ENCODE assay signal across 8 mouse cellular contexts in genomic region chr15:95789562-95790528, GRCm38 (mm10). TPM values are rescaled to one million over a fixed set of nuclear protein-coding genes. Genes with fewer than 3 reads are reported as not detected.
DNase-seq lines count a peak whose midpoint lies in the region; ATAC-seq and TF ChIP-seq lines count a peak whose summit lies in the region.

No protein-coding gene starts in this region.

- TF ChIP-seq POLR2A in heart, adult 2 months (IDR thresholded peaks at IDR 0.05; ENCODE audit: insufficient read depth, low read depth, low read length), result no peak
- no peak for TF ChIP-seq POLR2A in liver, adult 2 months (IDR thresholded peaks at IDR 0.05; ENCODE audit: extremely low read depth, insufficient read depth, low read length)

- H3K9me3 ChIP-seq in E14TG2a.4 (ENCODE audit: low read length), result no peaks in the 10 kb centered on the region
- no peaks in the 10 kb centered on the region for H3K9me3 ChIP-seq in hindbrain, embryonic 13.5 days
- no peaks in the 10 kb centered on the region for H3K9me3 ChIP-seq in neural tube, embryonic 13.5 days

- TF ChIP-seq CTCF in heart, adult 2 months (IDR thresholded peaks at IDR 0.05), result no peak
- TF ChIP-seq CTCF in E14TG2a.4 (conservative IDR thresholded peaks at IDR 0.05; ENCODE audit: low read length), result no peak; the same call in 1 of the 2 replicates
- no peak for TF ChIP-seq CTCF in liver, adult 2 months (IDR thresholded peaks at IDR 0.05; ENCODE audit: low read depth, low read length)

- H3K27me3 ChIP-seq in heart, adult 2 months (ENCODE audit: control insufficient read depth, insufficient read depth, low read length), result no peaks in the 10 kb centered on the region
- no peaks in the 10 kb centered on the region for H3K27me3 ChIP-seq in E14TG2a.4 (ENCODE audit: insufficient read depth, low read length)
- H3K27me3 ChIP-seq in hindbrain, embryonic 13.5 days, result no peaks in the 10 kb centered on the region
- H3K27me3 ChIP-seq in liver, adult 2 months (ENCODE audit: control insufficient read depth, insufficient read depth, low read length), result no peaks in the 10 kb centered on the region
- H3K27me3 ChIP-seq in neural tube, embryonic 13.5 days, result no peaks in the 10 kb centered on the region

- H3K36me3 ChIP-seq in heart, adult 2 months (ENCODE audit: control insufficient read depth, insufficient read depth, low read length), result peaks cover 4% of the 10 kb centered on the region
- peaks cover 10% of the 10 kb centered on the region; the same call in 1 of the 2 replicates for H3K36me3 ChIP-seq in E14TG2a.4 (ENCODE audit: insufficient read depth, low read length)
- H3K36me3 ChIP-seq in hindbrain, embryonic 13.5 days, result no peaks in the 10 kb centered on the region
- no peaks in the 10 kb centered on the region for H3K36me3 ChIP-seq in liver, adult 2 months (ENCODE audit: control insufficient read depth, insufficient read depth, low read length)
- H3K36me3 ChIP-seq in neural tube, embryonic 13.5 days, result no peaks in the 10 kb centered on the region

- H3K4me3 ChIP-seq in heart, adult 2 months, result peak overlapping the region; percentile 98
- peak overlapping the region; percentile 91 for H3K4me3 ChIP-seq in E14TG2a.4 (replicated peaks; ENCODE audit: low read length)
- H3K4me3 ChIP-seq in hindbrain, embryonic 13.5 days, result peak overlapping the region; percentile 79
- H3K4me3 ChIP-seq in liver, adult 2 months (ENCODE audit: insufficient read depth, low read depth, low read length), result peak overlapping the region; percentile 73
- H3K4me3 ChIP-seq in neural tube, embryonic 13.5 days, result peak overlapping the region; percentile 83

- no peak for DNase-seq in heart, adult 2 months
- DNase-seq in heart, adult 18-20 months, result no peak
- DNase-seq in embryo, embryonic 10 days (ENCODE audit: low spot score), result peak; percentile 61
- DNase-seq in liver, adult 2 months (ENCODE audit: extremely low read depth, low read depth, low spot score), result no peak
- DNase-seq in thymus, postnatal 25 days, result no peak

- H3K4me2 ChIP-seq in hindbrain, embryonic 13.5 days, result peak overlapping the region; percentile 79
- peak overlapping the region; percentile 77 for H3K4me2 ChIP-seq in neural tube, embryonic 13.5 days

- TF ChIP-seq EP300 in heart, adult 2 months (IDR thresholded peaks at IDR 0.05; ENCODE audit: insufficient read depth, low read depth, low read length), result no peak

- H3K9ac ChIP-seq in heart, adult 2 months (ENCODE audit: low read depth, low read length), result peak overlapping the region; percentile 75
- peak overlapping the region; percentile 92 for H3K9ac ChIP-seq in hindbrain, embryonic 13.5 days
- H3K9ac ChIP-seq in liver, adult 2 months (ENCODE audit: low read depth, low read length), result peak overlapping the region; percentile 89
- peak overlapping the region; percentile 93 for H3K9ac ChIP-seq in neural tube, embryonic 13.5 days

- H3K27ac ChIP-seq in heart, adult 2 months, result peak overlapping the region; percentile 96
- peak overlapping the region; percentile 82 for H3K27ac ChIP-seq in hindbrain, embryonic 13.5 days
- H3K27ac ChIP-seq in liver, adult 2 months (replicated peaks; ENCODE audit: insufficient read depth, low read depth, low read length), result peak overlapping the region; percentile 44
- H3K27ac ChIP-seq in neural tube, embryonic 13.5 days (replicated peaks), result peak overlapping the region; percentile 91

- peak; percentile 64 for ATAC-seq in hindbrain, embryonic 13.5 days (ENCODE audit: low FRiP score)
- peak; percentile 70 for ATAC-seq in neural tube, embryonic 13.5 days (ENCODE audit: low read depth)

- intact Hi-C loops in heart, adult 2 months (cut with DNase I), result loop anchor here (2.0 to 10.0 kb wide), 3 partner anchors 45 to 495 kb away; partner anchors contain the start of gene Arid2

- WGBS in heart, adult 2 months, result 38% methylated on average over 32 of the region's 32 CpGs
- WGBS in hindbrain, embryonic 13.5 days, result 10% methylated on average over 32 of the region's 32 CpGs
- WGBS in liver, adult 2 months, result 36% methylated on average over 32 of the region's 32 CpGs
- WGBS in neural tube, embryonic 13.5 days, result 12% methylated on average over 32 of the region's 32 CpGs

- H3K79me2 ChIP-seq in heart, adult 2 months (replicated peaks; ENCODE audit: control insufficient read depth, insufficient read depth, low read length), result no peaks in the 10 kb centered on the region
- peaks cover 7% of the 10 kb centered on the region; the same call in 1 of the 2 replicates for H3K79me2 ChIP-seq in liver, adult 2 months (ENCODE audit: control insufficient read depth, insufficient read depth, low read length)

- peaks cover 5% of the 10 kb centered on the region for H3K4me1 ChIP-seq in heart, adult 2 months (ENCODE audit: control insufficient read depth, insufficient read depth, low read length)
- peaks cover 64% of the 10 kb centered on the region for H3K4me1 ChIP-seq in E14TG2a.4 (replicated peaks; ENCODE audit: low read depth, low read length)
- peaks cover 34% of the 10 kb centered on the region for H3K4me1 ChIP-seq in hindbrain, embryonic 13.5 days (replicated peaks)
- no peaks in the 10 kb centered on the region for H3K4me1 ChIP-seq in liver, adult 2 months (ENCODE audit: control insufficient read depth, insufficient read depth, low read length)
- peaks cover 47% of the 10 kb centered on the region for H3K4me1 ChIP-seq in neural tube, embryonic 13.5 days (replicated peaks)

RNA-seq across cellular contexts. Expression of gene Ano6, which starts 0.8 kb away (rescaled TPM):
- total RNA-seq in heart, adult 2 months (2021), result 10 to 100 TPM; 17.3 to 19.6 TPM
- polyA plus RNA-seq in heart, adult 2 months (2012; rRNA removed), result 14.1 and 22.5 TPM in 2 replicates
- total RNA-seq in heart, adult 18-20 months (2021), result 10 to 100 TPM; 15.9 to 18.3 TPM
- polyA plus RNA-seq in hindbrain, embryonic 13.5 days (2015; fragmentation: Nextera tagmentation; extraction: Ambion mirVana), result 28.7 and 31.2 TPM in 2 replicates
- total RNA-seq in liver, adult 2 months (2014; rRNA removed), result 4.1 and 6.3 TPM in 2 replicates
- 1.9 and 3.3 TPM in 2 replicates for polyA plus RNA-seq in liver, adult 2 months (2012; rRNA removed)
- polyA plus RNA-seq in neural tube, embryonic 13.5 days (2015; fragmentation: Nextera tagmentation; extraction: Ambion mirVana), result 30.2 and 30.8 TPM in 2 replicates

Comparison
In these comparisons a context has a peak if more than half of its experiments do, and no peak if none do; other contexts are left out.
1. H3K27ac ChIP-seq: peak in every context shown above with its lines; median percentile 96 in heart, adult 2 months; 91 in neural tube, embryonic 13.5 days; 82 in hindbrain, embryonic 13.5 days; 44 in liver, adult 2 months.